Mouse (Mus musculus): ENCODE data around the gene Gata3. TPM values are rescaled to one million over a fixed set of nuclear protein-coding genes. Genes with fewer than 3 reads are reported as not detected.
A peak's percentile ranks its signal among the peaks of the same experiment; 100 is the strongest.

Gene Gata3
- polyA plus RNA-seq, 1 experiment from 2014 or later, result 7.5 TPM

DNA sequence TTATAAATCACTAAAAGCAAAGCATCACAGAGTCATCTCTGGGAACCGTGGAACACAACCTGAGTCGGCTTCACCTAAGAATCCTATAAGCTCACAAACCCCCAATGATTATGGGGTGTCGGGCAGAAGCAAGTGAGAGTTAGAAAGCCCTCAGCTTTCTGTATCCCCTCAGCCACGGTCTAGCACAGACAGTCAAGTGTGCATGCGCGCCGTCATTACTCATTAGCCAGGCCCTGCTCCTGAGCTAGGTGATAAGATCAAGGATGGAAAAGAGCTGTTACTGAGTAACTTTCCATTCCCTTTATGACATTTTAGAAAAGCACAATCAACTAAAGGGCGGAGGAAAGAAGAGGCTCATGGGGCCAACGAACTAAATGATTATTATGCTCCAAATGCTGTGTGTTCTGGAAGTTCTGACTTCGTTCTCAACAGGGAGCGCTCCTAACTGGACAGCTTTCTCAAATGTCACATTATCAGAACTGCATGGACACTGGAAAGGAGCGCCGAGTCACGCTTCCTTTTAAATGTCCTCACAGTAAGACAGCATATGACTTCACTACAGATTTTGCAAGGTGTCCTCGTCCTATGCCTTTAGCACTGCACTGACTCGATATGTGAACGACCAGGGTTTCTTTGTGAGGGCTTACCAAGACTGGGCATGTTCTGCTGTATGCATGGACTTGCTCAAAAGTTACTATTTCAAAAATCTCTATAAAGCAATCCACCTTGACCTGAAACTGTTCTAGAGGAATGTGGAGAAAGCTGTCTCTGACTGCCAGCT is 29.0 kb upstream of the Gata3 start:
- Histone ChIP-seq H3K9ac (ENCODE audit: low read length) (no peak overlapping the region), H3K9me3 (ENCODE audit: control insufficient read depth, low read length) (no peaks in the 10 kb centered on the region), H3K4me3 (ENCODE audit: low read depth, low read length) (no peak overlapping the region), H3K4me2 (replicated peaks; ENCODE audit: low read depth) (0 out of 2 replicates have a peak overlapping the region, but pooled peaks have one; percentile 11), H3K27me3 (ENCODE audit: control insufficient read depth, insufficient read depth, low read length) (no peaks in the 10 kb centered on the region), H3K27ac (replicated peaks) (peak overlapping the region; percentile 35; the same call in 1 of the 2 replicates), H3K36me3 (ENCODE audit: control insufficient read depth, insufficient read depth, low read length) (0 out of 2 replicates have a peak, but pooled peaks cover 2% of the 10 kb centered on the region), H3K4me1 (replicated peaks; ENCODE audit: control insufficient read depth, insufficient read depth) (no peaks in the 10 kb centered on the region)
- DNase-seq (ENCODE audit: low spot score) (peak; percentile 59), ATAC-seq (ENCODE audit: low FRiP score, low TSS enrichment) (peak; percentile 88)
- TF ChIP-seq CTCF (IDR thresholded peaks at IDR 0.05; ENCODE audit: low read depth) (no peak), EP300 (optimal IDR thresholded peaks at IDR 0.05) (no peak)
- 62% methylated on average over 17 of the region's 17 CpGs for WGBS

DNA sequence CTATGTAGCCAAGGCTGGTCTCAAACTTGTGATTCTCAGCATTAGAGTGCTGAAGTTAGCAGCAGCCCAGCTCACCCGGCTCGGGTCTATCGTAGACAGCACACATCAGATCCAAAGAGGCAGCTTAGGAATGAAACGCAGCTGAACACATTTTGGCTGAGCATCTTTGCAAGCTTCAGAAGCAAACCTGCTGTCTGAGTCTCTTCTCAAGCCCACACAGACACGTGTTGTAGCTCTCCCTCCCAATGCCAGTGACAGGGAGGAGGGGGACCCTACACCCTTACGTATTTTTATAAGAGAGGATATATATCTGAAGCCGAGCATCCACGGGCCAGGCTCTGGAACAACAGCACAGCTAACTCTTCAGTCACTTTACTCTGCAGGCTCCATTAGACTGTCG is 27.8 kb upstream of the Gata3 start:
- Histone ChIP-seq H3K36me3 (ENCODE audit: control insufficient read depth, insufficient read depth, low read length) (0 out of 2 replicates have a peak, but pooled peaks cover 2% of the 10 kb centered on the region), H3K27ac (replicated peaks) (no peak overlapping the region), H3K4me2 (replicated peaks; ENCODE audit: low read depth) (no peak overlapping the region), H3K4me1 (replicated peaks; ENCODE audit: control insufficient read depth, insufficient read depth) (no peaks in the 10 kb centered on the region), H3K9me3 (ENCODE audit: control insufficient read depth, low read length) (no peaks in the 10 kb centered on the region), H3K27me3 (ENCODE audit: control insufficient read depth, insufficient read depth, low read length) (no peaks in the 10 kb centered on the region), H3K4me3 (ENCODE audit: low read depth, low read length) (no peak overlapping the region), H3K9ac (ENCODE audit: low read length) (no peak overlapping the region)
- no peak for ATAC-seq (ENCODE audit: low FRiP score, low TSS enrichment)
- TF ChIP-seq CTCF (IDR thresholded peaks at IDR 0.05; ENCODE audit: low read depth) (no peak), EP300 (optimal IDR thresholded peaks at IDR 0.05) (no peak)
- 92% methylated on average over 9 of the region's 9 CpGs for WGBS
- no peak for DNase-seq (ENCODE audit: low spot score)

DNA sequence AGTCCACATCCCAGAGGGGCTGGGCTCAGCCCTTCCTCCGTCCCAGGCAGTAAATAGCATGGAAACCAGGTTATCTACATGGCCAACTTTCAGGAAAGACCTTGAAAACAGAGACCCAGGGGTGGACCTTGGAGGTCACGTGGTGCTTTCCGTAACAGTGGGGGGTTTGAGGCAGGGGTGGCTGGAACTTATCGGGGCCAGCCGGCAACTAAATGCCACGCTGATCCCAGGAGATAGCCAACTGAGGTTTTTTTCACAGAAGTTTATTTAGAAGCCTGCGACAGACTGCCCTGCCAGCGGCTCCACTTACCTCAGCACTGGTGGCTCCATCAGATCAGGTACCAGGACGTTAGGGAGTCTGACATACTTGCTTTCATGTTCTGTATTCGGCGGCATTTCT is 16.2 kb upstream of the Gata3 start:
- TF ChIP-seq EP300 (optimal IDR thresholded peaks at IDR 0.05) (no peak), CTCF (IDR thresholded peaks at IDR 0.05; ENCODE audit: low read depth) (no peak)
- ATAC-seq (ENCODE audit: low FRiP score, low TSS enrichment), result no peak
- H3K36me3 ChIP-seq (ENCODE audit: control insufficient read depth, insufficient read depth, low read length), result no peaks in the 10 kb centered on the region
- H3K4me2 ChIP-seq (replicated peaks; ENCODE audit: low read depth), result peak overlapping the region; percentile 17; the same call in 1 of the 2 replicates
- H3K4me3 ChIP-seq (ENCODE audit: low read depth, low read length), result 0 out of 2 replicates have a peak overlapping the region, but pooled peaks have one; percentile 13
- DNase-seq (ENCODE audit: low spot score), result no peak
- H3K27ac ChIP-seq (replicated peaks), result no peak overlapping the region
- no peaks in the 10 kb centered on the region for H3K9me3 ChIP-seq (ENCODE audit: control insufficient read depth, low read length)
- WGBS, result 4% methylated on average over 11 of the region's 11 CpGs
- H3K4me1 ChIP-seq (replicated peaks; ENCODE audit: control insufficient read depth, insufficient read depth), result no peaks in the 10 kb centered on the region
- no peak overlapping the region for H3K9ac ChIP-seq (ENCODE audit: low read length)
- H3K27me3 ChIP-seq (ENCODE audit: control insufficient read depth, insufficient read depth, low read length), result no peaks in the 10 kb centered on the region

DNA sequence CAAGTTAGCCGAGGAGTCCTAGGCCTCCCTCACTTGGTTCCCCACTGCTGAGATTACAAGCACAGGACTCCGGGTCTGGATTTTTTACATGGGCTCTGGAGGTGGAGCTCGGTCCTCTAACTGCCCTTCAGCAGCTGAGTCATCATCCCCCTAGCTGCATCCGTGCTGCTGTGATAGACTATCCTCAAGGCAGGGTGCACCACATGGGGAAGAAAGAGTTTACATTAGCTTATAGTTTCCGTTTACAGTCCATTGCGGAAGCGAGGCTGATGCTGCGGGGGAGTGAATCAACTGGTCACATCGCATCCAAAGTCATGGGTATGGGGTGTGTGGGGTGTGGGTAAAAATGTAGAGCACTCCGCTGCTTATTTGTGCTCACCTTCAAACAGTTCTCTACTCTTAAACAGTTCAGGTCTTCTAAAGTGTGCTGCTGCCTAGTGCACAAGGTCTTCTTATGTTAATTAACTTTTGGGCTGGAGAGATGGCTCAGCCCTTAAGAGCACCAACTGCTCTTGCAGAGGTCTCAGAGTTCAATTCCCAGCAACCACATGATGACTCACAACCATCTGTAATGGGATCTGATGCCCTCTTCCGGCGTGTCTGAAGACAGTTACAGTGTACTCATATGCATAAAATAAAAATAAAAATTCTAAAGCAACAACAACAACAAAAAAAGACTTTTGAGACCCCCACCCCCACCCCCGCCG is 14.2 kb upstream of the Gata3 start:
- TF ChIP-seq EP300 (optimal IDR thresholded peaks at IDR 0.05), result no peak
- TF ChIP-seq CTCF (IDR thresholded peaks at IDR 0.05; ENCODE audit: low read depth), result no peak
- Histone ChIP-seq H3K9me3 (ENCODE audit: control insufficient read depth, low read length) (no peaks in the 10 kb centered on the region), H3K9ac (ENCODE audit: low read length) (no peak overlapping the region), H3K4me2 (replicated peaks; ENCODE audit: low read depth) (no peak overlapping the region), H3K27me3 (ENCODE audit: control insufficient read depth, insufficient read depth, low read length) (no peaks in the 10 kb centered on the region), H3K36me3 (ENCODE audit: control insufficient read depth, insufficient read depth, low read length) (no peaks in the 10 kb centered on the region), H3K4me3 (ENCODE audit: low read depth, low read length) (no peak overlapping the region), H3K27ac (replicated peaks) (no peak overlapping the region), H3K4me1 (replicated peaks; ENCODE audit: control insufficient read depth, insufficient read depth) (no peaks in the 10 kb centered on the region)
- ATAC-seq (ENCODE audit: low FRiP score, low TSS enrichment) (no peak), DNase-seq (ENCODE audit: low spot score) (no peak)
- 45% methylated on average over 14 of the region's 14 CpGs for WGBS

DNA sequence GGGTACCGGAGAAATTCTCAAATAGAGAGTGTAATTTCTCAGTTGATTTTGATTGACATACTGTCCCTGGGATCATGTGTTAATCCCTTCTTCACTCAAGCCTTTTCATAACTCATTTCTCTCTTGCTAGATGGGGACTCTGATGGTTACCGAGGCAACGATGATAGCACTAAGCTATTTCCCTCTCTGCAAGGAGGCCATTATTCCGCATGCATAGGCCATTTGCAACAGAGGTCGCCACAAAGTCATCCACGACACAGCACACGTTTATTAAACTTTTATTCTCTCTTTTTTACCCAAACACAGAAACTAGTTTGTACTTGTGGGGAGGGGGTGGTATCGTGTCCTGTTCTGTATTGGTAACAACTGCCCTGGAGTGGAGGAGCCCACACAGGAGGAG is 8.0 kb upstream of the Gata3 start:
- H3K4me2 ChIP-seq (replicated peaks; ENCODE audit: low read depth), result no peak overlapping the region
- DNase-seq (ENCODE audit: low spot score) (no peak), ATAC-seq (ENCODE audit: low FRiP score, low TSS enrichment) (no peak)
- no peak overlapping the region for H3K27ac ChIP-seq (replicated peaks)
- no peaks in the 10 kb centered on the region for H3K4me1 ChIP-seq (replicated peaks; ENCODE audit: control insufficient read depth, insufficient read depth)
- H3K9ac ChIP-seq (ENCODE audit: low read length), result no peak overlapping the region
- H3K9me3 ChIP-seq (ENCODE audit: control insufficient read depth, low read length), result no peaks in the 10 kb centered on the region
- 19% methylated on average over 8 of the region's 8 CpGs for WGBS
- peaks cover 12% of the 10 kb centered on the region for H3K27me3 ChIP-seq (ENCODE audit: control insufficient read depth, insufficient read depth, low read length)
- H3K36me3 ChIP-seq (ENCODE audit: control insufficient read depth, insufficient read depth, low read length), result no peaks in the 10 kb centered on the region
- TF ChIP-seq EP300 (optimal IDR thresholded peaks at IDR 0.05), result no peak
- TF ChIP-seq CTCF (IDR thresholded peaks at IDR 0.05; ENCODE audit: low read depth), result no peak
- H3K4me3 ChIP-seq (ENCODE audit: low read depth, low read length), result no peak overlapping the region
